Mouse (Mus musculus): ENCODE data around the gene Ttll5. TPM values are rescaled to one million over a fixed set of nuclear protein-coding genes. Genes with fewer than 3 reads are reported as not detected.

The Ttll5 gene
- polyA plus RNA-seq, 1 experiment from 2014 or later = 17.6 TPM

GRCm38 (mm10) chr12:85963699-85964098 is 139.2 kb downstream of the Ttll5 start:
- no peaks in the 10 kb centered on the region for H3K9me3 ChIP-seq
- no peak overlapping the region for H3K27ac ChIP-seq
- WGBS = 92% methylated on average over 11 of the region's 11 CpGs
- no peaks in the 10 kb centered on the region for H3K27me3 ChIP-seq (ENCODE audit: poor library complexity, severe bottlenecking)
- H3K36me3 ChIP-seq (replicated peaks) = peaks cover 9% of the 10 kb centered on the region
- no peak for DNase-seq (ENCODE audit: extremely low spot score, low spot score)
- no peak overlapping the region for H3K4me3 ChIP-seq
- peaks cover 10% of the 10 kb centered on the region for H3K4me1 ChIP-seq

DNA sequence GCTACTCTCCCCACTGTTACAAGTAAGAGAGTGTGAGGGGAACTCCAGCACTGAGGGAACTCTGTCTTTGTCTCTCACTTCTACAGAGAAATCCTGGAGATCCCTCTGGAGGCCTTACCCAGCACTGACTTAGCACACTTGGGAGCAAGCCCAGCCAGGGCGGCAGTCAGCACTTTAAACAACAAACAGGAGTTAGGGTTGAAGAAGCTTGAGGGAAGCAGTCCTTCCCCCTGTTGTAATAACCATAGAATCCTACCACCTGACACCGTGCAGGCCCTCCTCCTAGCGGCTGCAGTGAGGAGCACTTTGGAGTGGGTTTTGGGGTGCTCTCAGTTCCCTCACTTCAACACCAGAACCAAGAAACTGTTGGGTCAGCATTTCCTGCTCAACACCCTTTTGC is 140.0 kb downstream of the Ttll5 start:
- no peak for DNase-seq (ENCODE audit: extremely low spot score, low spot score)
- Histone ChIP-seq H3K9me3 (no peaks in the 10 kb centered on the region), H3K4me1 (peaks cover 16% of the 10 kb centered on the region), H3K27ac (no peak overlapping the region), H3K4me3 (no peak overlapping the region), H3K36me3 (replicated peaks) (peaks cover 9% of the 10 kb centered on the region), H3K27me3 (ENCODE audit: poor library complexity, severe bottlenecking) (no peaks in the 10 kb centered on the region)
- 92% methylated on average over 3 of the region's 3 CpGs for WGBS

DNA sequence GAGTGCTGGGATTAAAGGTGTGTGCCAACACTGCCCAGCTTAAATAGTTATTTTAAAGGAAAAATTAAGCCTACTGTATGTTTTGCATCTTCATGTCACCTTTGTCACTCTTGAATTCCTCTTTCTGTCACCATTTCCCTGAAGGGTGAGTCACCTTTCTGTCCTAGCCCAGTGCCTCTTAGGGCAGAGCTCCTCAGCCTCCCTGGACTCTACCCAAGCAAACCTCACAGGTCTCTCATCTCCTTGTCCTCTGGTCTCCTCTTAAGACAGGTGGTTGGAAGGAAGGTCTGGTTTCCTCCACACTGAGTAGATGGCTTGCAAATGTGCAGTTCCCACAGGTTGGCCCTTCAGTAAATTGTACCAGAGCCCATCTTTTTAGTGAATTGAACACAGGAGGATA is 143.4 kb downstream of the Ttll5 start:
- H3K27ac ChIP-seq = no peak overlapping the region
- H3K27me3 ChIP-seq (ENCODE audit: poor library complexity, severe bottlenecking) = no peaks in the 10 kb centered on the region
- H3K9me3 ChIP-seq = no peaks in the 10 kb centered on the region
- no peak overlapping the region for H3K4me3 ChIP-seq
- peaks cover 9% of the 10 kb centered on the region for H3K36me3 ChIP-seq (replicated peaks)
- no peak for DNase-seq (ENCODE audit: extremely low spot score, low spot score)
- peaks cover 9% of the 10 kb centered on the region; the same call in 1 of the 2 replicates for H3K4me1 ChIP-seq

- WGBS = 90% methylated on average over 4 of the region's 4 CpGs
Observed at GRCm38 (mm10) chr12:85968409-85968808, 143.9 kb downstream of the Ttll5 start.

GRCm38 (mm10) chr12:85969571-85969970 is 145.1 kb downstream of the Ttll5 start:
- Histone ChIP-seq H3K27ac (no peak overlapping the region), H3K4me3 (no peak overlapping the region), H3K36me3 (replicated peaks) (0 out of 2 replicates have a peak, but pooled peaks cover under 1% of the 10 kb centered on the region), H3K9me3 (no peaks in the 10 kb centered on the region), H3K27me3 (ENCODE audit: poor library complexity, severe bottlenecking) (no peaks in the 10 kb centered on the region), H3K4me1 (peaks cover 9% of the 10 kb centered on the region; the same call in 1 of the 2 replicates)
- no peak for DNase-seq (ENCODE audit: extremely low spot score, low spot score)
- 77% methylated on average over 5 of the region's 5 CpGs for WGBS

More at GRCm38 (mm10) chr12:85968409-85968808, 143.9 kb downstream of the Ttll5 start:
- H3K27me3 ChIP-seq (ENCODE audit: poor library complexity, severe bottlenecking) = no peaks in the 10 kb centered on the region
- no peak overlapping the region for H3K4me3 ChIP-seq
- H3K27ac ChIP-seq = no peak overlapping the region
- H3K9me3 ChIP-seq = no peaks in the 10 kb centered on the region
- H3K4me1 ChIP-seq = peaks cover 9% of the 10 kb centered on the region; the same call in 1 of the 2 replicates
- no peak for DNase-seq (ENCODE audit: extremely low spot score, low spot score)
- H3K36me3 ChIP-seq (replicated peaks) = peaks cover 9% of the 10 kb centered on the region

DNA sequence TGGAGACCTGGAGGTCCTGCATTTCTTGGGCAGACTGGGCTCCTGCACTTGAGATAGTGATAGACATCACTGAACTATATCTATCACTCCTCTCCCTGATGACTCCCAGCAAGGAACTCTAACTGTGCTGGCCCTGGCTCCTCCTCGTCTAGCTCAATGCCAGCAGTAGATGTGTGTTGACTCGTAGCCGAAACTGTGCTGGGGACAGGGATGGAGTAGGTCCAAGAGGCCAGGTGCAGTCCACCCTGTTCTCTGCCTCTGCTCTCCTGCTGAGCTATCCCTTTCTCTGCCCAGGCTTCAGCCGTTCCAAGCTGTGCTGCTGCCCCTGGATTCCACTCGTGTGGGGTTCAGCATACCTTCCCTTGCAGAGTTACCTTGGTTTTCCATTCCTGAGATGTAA is 145.7 kb downstream of the Ttll5 start:
- Histone ChIP-seq H3K4me1 (peaks cover 9% of the 10 kb centered on the region; the same call in 1 of the 2 replicates), H3K4me3 (no peak overlapping the region), H3K9me3 (no peaks in the 10 kb centered on the region), H3K27me3 (ENCODE audit: poor library complexity, severe bottlenecking) (no peaks in the 10 kb centered on the region), H3K36me3 (replicated peaks) (no peaks in the 10 kb centered on the region), H3K27ac (no peak overlapping the region)
- DNase-seq (ENCODE audit: extremely low spot score, low spot score) = no peak
- WGBS = 83% methylated on average over 5 of the region's 5 CpGs

DNA sequence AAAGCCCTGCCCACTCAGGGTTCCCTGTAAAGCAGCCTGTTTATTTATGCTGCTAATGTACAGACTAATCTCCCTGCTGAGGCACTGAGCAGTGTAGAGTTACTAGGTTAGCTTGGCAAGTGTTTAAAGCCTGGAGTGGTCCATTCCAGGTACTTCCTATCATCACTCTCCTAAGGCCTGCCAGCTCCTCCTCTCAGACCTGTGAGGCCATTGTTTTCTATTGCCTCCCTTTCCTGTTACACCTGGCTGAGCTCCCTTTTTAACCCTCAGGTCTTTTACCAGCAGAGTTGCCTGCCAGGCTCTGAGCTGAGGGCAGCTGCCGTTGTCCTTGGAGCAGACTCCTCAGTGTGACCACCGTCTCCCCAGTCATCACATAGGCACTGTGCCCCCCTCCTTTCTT is 146.3 kb downstream of the Ttll5 start:
- Histone ChIP-seq H3K36me3 (replicated peaks) (no peaks in the 10 kb centered on the region), H3K27me3 (ENCODE audit: poor library complexity, severe bottlenecking) (no peaks in the 10 kb centered on the region), H3K9me3 (no peaks in the 10 kb centered on the region), H3K4me1 (peaks cover 9% of the 10 kb centered on the region; the same call in 1 of the 2 replicates), H3K27ac (no peak overlapping the region), H3K4me3 (no peak overlapping the region)
- no peak for DNase-seq (ENCODE audit: extremely low spot score, low spot score)
- WGBS = 72% methylated on average over 2 of the region's 2 CpGs

DNA sequence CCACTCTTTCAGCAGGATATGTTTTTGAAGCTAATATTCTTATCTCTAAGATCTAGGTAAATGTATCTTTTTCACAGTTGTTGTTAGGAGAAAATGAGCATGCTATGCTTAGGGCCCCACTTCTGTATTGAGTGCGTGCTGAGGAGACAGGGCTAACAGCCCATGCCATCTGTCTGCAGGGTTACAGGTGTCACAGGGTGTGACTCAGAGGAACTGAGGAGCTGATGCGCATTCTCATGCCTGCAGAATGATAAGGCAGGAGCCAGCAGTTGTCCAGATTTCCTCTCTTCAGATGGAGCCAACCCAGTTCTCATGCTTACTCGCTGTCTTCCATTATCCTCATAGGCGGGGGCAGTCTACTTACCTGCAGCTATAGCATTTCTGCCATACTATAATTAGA is 147.2 kb downstream of the Ttll5 start:
- Histone ChIP-seq H3K27ac (no peak overlapping the region), H3K4me3 (no peak overlapping the region), H3K4me1 (peaks cover 9% of the 10 kb centered on the region; the same call in 1 of the 2 replicates), H3K36me3 (replicated peaks) (no peaks in the 10 kb centered on the region), H3K27me3 (ENCODE audit: poor library complexity, severe bottlenecking) (no peaks in the 10 kb centered on the region), H3K9me3 (no peaks in the 10 kb centered on the region)
- no peak for DNase-seq (ENCODE audit: extremely low spot score, low spot score)
- WGBS = 94% methylated on average over 4 of the region's 4 CpGs

GRCm38 (mm10) chr12:85973526-85973925 is 149.1 kb downstream of the Ttll5 start:
- peaks cover 11% of the 10 kb centered on the region for H3K4me1 ChIP-seq
- DNase-seq (ENCODE audit: extremely low spot score, low spot score) = no peak
- no peak overlapping the region for H3K27ac ChIP-seq
- H3K4me3 ChIP-seq = no peak overlapping the region
- WGBS = 80% methylated on average over 4 of the region's 4 CpGs
- H3K27me3 ChIP-seq (ENCODE audit: poor library complexity, severe bottlenecking) = no peaks in the 10 kb centered on the region
- H3K9me3 ChIP-seq = no peaks in the 10 kb centered on the region
- H3K36me3 ChIP-seq (replicated peaks) = no peaks in the 10 kb centered on the region

- H3K4me1 ChIP-seq = peaks cover 9% of the 10 kb centered on the region
- H3K27ac ChIP-seq = no peak overlapping the region
- no peak overlapping the region for H3K4me3 ChIP-seq
- 70% methylated on average over 4 of the region's 4 CpGs for WGBS
- H3K36me3 ChIP-seq (replicated peaks) = no peaks in the 10 kb centered on the region
- no peaks in the 10 kb centered on the region for H3K9me3 ChIP-seq
- no peaks in the 10 kb centered on the region for H3K27me3 ChIP-seq (ENCODE audit: poor library complexity, severe bottlenecking)
- no peak for DNase-seq (ENCODE audit: extremely low spot score, low spot score)
Observed at GRCm38 (mm10) chr12:85974030-85974429, 149.6 kb downstream of the Ttll5 start.

DNA sequence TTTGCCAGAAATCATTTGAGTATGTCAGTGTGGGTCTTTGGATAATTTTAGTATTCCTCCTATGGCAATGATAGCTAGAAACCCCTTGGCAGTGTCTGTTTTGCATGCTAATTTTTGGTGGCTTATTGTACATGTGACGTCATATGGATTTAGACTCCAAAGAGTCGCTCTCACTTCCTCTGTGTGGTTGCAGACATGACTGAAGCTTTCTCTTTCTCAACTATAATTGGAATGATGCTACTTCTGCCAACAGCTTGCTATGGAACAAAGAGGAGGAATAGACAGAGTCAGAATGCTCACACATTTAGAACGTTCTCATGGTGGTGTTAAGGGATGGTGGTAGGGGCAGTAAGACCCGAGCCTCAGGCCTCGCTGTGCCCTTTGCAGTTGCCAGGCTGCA is 155.5 kb downstream of the Ttll5 start:
- Histone ChIP-seq H3K27me3 (ENCODE audit: poor library complexity, severe bottlenecking) (no peaks in the 10 kb centered on the region), H3K4me1 (peaks cover 2% of the 10 kb centered on the region; the same call in 1 of the 2 replicates), H3K9me3 (no peaks in the 10 kb centered on the region), H3K4me3 (no peak overlapping the region), H3K27ac (no peak overlapping the region), H3K36me3 (replicated peaks) (no peaks in the 10 kb centered on the region)
- no peak for DNase-seq (ENCODE audit: extremely low spot score, low spot score)
- WGBS = 93% methylated on average over 5 of the region's 5 CpGs

DNA sequence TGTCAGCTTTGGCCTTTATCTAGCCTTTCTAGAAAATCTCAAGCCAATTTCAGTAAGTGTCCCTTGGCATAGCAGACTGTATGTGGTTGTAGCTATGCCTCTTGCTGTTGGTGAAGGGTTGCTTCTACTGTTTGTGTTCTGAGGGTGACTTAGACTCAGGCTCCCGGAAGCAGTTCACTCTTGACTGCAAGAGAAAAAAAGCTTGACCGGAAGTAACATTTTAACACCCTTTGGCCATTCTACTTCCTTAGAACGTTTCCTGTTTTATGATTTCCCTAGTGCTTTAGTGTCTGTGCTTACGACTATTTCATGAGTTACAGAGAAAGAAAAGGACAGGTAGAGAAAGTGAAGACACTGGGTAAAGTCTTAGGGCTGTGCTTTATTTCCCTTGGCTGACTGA is 161.1 kb downstream of the Ttll5 start:
- Histone ChIP-seq H3K27me3 (ENCODE audit: poor library complexity, severe bottlenecking) (no peaks in the 10 kb centered on the region), H3K9me3 (no peaks in the 10 kb centered on the region), H3K4me3 (no peak overlapping the region), H3K4me1 (peaks cover 4% of the 10 kb centered on the region; the same call in 1 of the 2 replicates), H3K27ac (no peak overlapping the region), H3K36me3 (replicated peaks) (no peaks in the 10 kb centered on the region)
- WGBS = 87% methylated on average over 4 of the region's 4 CpGs
- DNase-seq (ENCODE audit: extremely low spot score, low spot score) = no peak

DNA sequence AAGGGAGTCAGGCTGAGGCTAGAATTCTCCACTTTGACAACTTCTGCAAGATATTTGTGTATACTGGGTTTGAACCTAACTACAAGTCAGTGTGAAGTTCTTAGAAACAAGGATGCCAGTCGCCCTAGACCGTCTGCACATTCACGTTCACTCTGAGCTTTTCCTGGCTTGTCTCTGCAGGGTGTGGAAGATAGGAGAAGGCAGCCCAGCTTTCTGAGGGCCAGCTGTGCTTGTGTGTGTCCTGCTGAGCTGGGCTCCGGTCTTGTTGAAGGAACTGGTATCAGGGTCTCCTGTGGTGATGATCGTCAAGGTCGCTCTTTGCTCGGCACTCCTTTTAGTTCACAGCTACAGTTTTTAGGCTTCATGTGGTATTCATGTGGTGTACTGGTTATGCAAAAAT is 161.6 kb downstream of the Ttll5 start:
- Histone ChIP-seq H3K4me3 (no peak overlapping the region), H3K36me3 (replicated peaks) (no peaks in the 10 kb centered on the region), H3K27ac (no peak overlapping the region), H3K9me3 (no peaks in the 10 kb centered on the region), H3K4me1 (peaks cover 4% of the 10 kb centered on the region; the same call in 1 of the 2 replicates), H3K27me3 (ENCODE audit: poor library complexity, severe bottlenecking) (no peaks in the 10 kb centered on the region)
- no peak for DNase-seq (ENCODE audit: extremely low spot score, low spot score)
- WGBS = 82% methylated on average over 7 of the region's 7 CpGs
